Mouse (Mus musculus) bone marrow, adult 2 months (tissue): ENCODE data around the gene Tcam1.
"Not testable (repeated sequence)": the region's sequence is repeated elsewhere in the genome, so short reads cannot be mapped to it uniquely, and the experiment has no call there.

ENCODE experiments used
- CTCF ChIP-seq: fragments of 200-500 bp; IDR thresholded peaks from 2 replicates; pipeline ENCODE4 v1.5.1; 2011; ENCODE audit warnings: low read length, control low read depth; ENCODE audit not compliant: control insufficient read depth, insufficient read depth
- POLR2A ChIP-seq: fragments of 200-500 bp; IDR thresholded peaks from 2 replicates; pipeline ENCODE4 v1.6.1; 2011; ENCODE audit warnings: low read depth, mild to moderate bottlenecking, control low read depth, low read length, borderline replicate concordance; ENCODE audit not compliant: control insufficient read depth

- not testable (repeated sequence) for TF ChIP-seq POLR2A, CTCF
Measured at GRCm38 (mm10) chr11:106233978-106234377, 42.5 kb upstream of the Tcam1 start.
